Mouse (Mus musculus) c-Kit-positive CD71-negative TER-119-negative erythroid progenitor cells, embryonic 14.5 days (primary cell): ENCODE data around the gene Nup88.

Source experiments
- DNase-seq: peaks from one replicate; pipeline ENCODE4 v3.0.0-alpha.2; 2013; ENCODE audit warnings: low read depth

Nup88 gene

DNA sequence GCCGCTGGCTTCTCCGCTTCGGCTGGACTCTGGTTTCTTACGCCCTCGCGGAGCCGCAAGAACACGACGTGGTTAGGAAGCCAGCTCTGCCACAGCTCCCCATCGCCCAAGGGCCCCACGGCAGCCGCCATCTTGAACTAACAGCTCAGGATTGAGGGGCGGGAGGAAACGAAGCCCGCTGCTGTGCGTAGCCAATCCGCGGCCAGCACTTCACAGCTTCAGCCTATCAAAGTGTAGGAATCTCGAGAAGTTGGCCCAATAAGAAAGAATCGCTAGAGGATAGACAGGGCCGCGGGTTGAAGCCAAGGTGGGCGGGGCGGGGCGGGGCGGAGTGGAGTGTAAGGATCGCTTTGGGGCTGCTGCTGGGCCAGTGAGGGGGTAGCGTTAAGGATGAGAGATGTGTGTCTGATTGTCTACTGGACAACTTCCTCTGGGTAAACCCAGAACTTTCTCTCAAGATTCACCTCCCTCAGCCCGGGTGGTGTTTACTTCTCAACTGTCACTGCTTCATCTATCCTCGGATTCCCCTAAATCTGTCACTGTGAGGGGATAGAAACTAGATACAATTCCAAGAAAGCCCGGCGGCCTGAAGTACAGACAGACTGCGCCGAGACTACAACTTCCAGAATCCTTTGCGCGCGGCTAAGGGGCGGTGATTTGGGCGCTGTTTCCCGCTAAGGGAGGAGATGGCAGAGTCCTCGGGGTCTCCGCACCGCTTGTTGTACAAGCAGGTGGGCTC lies at the start of gene Nup88, which contains the start of gene Rpain:
Gene Nup88, minus strand, starts transcription at position 153 of the 739 bp plus-strand sequence.
Gene Rpain, plus strand, starts transcription at position 393 of the 739 bp plus-strand sequence.
- peak; percentile 90 for DNase-seq

DNA sequence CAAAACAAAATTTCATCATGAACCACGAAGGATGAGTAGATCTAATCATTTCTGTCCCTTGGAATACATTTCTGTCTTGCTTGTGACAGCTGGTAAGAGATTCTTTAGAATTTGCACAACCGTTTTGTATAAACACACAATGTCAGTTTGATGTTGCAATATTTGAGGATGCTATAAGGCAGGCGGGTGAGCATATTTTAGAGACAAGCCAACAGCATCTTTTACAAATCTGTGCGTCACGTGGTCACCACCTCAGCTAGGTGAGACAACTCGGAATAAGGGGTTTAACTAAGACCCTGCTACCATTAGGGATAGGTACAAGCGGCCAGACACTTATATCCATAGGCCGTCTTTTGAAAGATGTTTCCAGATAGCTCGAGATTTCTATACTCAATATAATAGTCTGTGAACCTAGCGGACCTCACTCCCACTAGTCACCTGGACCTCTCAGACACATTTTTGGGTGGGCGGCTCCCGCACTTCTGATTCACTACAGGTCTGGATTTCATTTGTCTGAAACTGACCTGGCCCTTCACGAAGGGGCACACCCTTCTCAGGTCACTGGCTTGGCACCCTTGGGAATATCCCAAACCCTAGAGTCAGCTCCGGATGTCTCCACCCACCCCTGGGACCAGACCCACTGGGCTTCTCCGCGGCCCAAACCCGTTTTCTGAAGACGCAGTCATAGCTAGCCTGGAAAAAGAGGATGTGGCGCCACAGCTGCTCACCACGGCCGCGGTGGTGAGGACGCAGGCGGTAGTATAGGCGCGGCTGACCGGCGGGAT lies 48.8 kb upstream of the Nup88 start:
- DNase-seq: no peak

DNA sequence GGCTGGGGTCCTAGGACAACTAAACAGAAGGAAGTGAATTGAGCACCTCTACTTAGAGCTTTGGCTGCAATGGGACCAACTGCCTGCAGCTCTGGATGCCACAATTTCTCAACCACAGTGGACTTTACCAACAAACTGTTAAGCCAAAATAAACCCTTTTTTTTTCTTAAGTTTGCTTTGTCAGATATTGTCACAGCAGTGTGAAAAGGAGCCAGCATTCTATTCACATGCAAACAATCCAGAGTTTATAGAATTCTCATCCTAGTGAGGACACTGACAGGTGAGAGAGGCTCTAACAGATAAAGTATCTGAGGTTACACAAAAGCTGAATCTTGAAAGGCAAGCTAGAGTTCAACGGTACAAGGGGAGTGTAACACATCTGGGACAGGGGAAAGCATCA lies 47.3 kb upstream of the Nup88 start:
- DNase-seq: no peak

DNA sequence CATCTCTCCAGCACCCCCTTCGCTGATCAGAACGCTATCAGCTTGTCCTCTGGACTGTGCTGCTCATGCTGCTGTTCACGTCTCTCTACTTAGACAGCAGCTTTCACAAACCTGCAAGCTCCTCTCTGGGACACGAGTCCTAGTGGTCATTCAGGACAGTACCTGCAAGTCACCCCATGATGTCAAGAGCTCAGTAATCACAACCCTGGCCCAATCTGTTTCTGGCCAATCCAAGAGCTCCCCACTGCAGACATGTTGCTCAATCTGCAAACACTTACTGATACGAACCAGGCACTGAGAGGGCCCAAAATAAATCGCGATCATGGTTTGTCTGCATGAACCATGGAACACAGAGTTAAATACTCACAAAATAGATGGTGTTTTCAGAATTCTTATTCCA lies 43.0 kb upstream of the Nup88 start:
- no peak for DNase-seq

DNA sequence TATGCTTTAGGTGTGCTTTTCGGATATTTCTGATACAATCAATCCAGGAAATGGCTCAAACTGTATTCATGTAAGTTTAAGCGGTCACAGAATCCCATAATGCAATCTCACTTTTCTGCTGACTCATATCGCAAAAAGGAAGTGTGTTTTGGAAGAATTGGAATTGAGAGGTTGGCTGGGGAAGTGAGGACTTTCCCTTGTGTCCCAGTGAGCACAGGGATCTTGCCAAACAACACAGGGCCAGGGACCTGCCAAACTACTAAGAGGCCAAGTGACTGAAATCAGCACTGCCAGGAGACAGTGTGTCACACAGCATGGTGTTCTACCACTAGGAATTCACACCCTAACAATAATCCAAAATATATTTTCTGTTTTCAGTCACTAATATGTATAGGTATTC lies 38.5 kb upstream of the Nup88 start:
- no peak for DNase-seq

DNA sequence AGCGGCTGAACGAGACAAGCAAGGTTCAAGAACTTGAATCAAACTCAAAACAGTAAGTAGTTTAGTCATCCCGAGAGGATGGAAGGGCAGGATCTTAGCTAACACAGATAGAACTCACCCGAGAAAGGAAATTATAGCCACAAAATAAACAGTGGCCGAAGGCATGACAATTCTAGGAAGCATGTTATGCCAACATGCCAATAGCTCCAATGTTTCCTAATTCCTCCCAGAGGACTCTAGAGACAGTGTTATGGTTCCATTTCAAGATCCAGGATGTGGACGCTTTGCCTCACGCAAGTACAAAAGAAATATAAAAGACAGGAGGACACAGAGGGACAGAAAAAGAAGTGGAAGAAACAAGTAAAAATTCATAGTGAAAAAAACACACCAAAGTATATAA lies 38.1 kb upstream of the Nup88 start:
- no peak for DNase-seq

DNA sequence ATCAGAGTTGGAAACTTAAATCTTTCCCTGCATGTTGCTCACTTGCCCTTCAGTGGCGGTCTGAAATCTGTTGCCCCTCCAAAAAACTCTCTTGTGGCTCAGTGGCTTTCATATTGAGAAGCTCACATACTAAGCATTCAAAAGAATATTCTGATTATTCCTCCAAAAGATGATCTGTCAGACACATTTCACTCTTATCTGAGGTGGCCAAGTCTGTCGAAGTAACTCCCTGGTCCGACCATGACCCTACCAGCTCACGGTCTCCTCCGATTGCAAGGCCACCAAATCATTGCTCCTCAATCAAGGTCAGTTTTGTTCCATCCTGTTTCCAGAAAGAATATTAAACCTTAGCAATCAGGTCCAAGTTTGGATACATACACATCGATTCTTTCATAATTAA lies 37.3 kb upstream of the Nup88 start:
- no peak for DNase-seq

DNA sequence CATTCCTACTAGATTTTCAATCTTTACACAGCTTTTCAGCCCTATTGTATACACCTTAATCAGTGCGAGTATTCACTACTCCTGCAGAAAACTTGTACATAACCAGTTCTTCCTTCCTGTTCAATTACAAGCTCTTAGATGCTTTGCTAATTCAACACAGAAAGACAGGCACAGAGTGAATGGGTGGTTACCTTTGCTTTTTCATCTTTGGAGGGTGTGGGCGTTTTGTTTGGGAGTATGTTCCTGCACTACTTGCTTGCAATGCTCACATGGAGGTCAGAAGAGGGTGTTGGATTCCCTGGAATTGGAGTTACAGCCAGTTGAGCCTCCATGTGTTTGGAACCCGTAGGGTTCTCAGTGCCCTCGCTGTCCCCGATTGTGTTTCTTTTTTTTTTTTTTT lies 35.3 kb upstream of the Nup88 start:
- DNase-seq: no peak

DNA sequence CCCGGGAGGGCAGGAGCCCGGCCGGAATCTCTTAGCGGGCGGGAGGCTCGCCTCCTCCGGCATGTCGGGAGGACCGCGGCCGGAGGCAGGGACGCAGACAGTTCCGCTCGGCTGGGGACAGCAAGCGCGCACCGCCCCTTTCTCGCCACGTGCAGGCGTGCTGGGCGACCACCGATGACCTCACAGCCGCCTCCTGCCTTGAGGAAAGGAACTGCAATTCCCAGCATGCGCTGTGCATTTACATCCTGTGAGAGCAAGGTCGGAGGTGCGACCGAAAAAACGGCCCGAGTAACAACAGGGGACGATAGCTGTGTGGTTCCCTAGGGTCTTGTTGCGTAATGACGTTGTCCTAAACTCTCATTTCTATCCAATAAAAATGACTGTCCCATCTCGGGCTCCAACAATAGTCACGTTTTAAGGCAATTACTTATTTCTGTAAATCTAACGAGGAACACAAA lies 34.6 kb upstream of the Nup88 start, which contains the start of gene Dhx33:
Gene Dhx33, minus strand, starts transcription at position 122 of the 458 bp plus-strand sequence.
- DNase-seq: peak; percentile 96

DNA sequence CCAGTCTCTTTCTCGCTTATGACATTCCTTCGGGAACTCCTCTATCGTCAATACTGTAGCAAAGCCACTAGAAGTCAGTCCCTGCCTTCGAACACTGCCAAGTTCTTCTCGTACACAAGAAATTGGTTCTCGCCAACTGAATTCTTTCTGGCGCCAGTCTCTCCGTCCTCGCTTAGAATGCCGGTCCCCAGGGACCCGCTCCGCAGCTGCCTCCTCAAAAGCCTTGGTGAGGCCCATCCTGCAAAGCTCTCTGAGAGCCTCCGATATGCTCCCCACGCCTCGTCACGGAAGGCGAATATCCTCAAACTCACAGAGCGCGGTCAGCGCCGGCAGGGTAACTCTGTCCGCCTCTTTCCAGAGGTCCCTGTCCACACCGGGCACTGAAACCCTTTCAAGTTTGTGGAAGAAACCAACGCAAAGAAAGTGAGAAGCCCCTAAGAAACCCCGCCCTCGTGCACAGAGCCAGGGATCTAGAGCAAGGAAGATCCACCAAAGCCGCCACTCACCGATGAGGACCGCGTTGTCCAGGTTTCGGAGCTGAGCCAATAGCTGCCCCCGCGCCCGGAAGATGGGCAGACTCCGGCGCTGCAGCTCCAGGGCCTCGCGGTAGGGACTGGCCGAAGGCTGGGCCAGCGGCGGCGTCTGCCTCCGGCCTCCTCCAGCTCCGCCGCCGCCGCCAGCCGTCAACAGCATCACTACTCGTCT lies 34.0 kb upstream of the Nup88 start:
- peak; percentile 45 for DNase-seq

DNA sequence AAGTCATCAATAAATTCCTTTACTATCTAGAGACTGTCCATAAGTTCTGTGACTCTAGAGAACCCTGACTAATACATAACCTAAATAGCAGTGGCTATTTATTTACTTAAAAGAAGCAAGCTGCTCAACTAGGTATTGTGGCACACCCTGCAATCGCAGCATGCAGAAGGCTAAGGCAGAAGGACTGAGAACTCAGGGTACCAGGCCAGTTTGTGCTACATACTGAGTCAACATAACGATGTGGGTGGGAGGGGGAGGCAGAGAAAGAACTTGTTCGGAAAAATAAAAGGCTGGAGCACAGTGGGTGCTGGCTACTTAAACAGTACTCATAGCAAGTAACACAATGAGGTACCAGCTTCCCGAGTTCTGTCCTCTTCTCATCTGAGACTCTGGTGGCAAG lies 31.4 kb upstream of the Nup88 start:
- DNase-seq: no peak

DNA sequence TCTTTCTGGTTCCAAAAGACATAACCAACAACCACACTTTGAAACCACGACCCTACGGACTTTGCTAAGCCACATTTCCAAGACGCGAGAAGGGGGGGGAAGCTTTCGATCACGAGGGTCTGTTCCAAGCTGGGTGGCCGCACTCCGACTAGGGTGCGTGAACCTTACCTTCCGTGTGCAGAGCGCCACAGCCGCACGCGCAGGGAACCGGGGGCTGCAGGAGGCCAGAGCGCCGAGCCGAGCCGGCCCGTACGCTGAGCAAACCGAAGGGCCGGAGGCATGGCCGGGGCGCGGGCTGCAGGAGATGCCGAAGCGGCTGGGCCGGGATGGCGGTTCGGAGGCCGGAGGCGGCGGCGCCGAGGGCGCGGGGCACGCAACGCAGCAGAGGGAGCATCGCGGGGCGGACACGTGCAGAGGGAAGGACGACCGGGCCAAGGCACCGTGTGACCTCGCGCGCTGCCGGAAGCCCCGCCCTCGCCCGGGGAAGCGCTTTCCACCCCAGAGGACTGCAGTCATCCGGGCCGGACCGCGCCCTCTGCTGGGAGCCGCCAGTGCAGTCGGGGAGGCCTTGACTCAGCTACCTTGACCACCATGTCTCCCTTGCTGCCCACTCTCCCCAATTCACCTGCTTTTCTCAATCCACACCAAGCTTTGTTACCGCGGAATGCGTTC lies 12.9 kb upstream of the Nup88 start, which contains the start of gene C1qbp:
Gene C1qbp, minus strand, starts transcription at position 470 of the 672 bp plus-strand sequence.
- peak; percentile 82 for DNase-seq

DNA sequence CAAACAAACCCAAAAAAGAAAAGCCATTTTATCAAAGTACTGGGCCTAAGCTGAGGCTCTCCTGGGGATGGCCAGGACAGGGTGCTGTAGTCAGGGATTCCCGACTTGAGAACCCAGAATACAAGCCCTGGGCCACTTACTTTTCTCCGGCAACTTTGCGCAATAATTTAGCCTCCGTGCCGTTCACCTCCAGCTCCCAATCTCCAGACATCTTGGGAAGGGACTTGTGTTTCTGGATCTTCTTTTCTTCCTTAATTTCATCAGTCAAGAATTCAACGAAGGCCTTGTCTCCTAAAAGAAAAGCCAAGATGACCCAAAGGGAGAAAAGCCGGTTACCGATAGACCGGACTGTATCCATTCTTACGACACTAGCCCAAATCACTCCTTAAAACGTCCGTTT lies 12.3 kb upstream of the Nup88 start:
- no peak for DNase-seq

DNA sequence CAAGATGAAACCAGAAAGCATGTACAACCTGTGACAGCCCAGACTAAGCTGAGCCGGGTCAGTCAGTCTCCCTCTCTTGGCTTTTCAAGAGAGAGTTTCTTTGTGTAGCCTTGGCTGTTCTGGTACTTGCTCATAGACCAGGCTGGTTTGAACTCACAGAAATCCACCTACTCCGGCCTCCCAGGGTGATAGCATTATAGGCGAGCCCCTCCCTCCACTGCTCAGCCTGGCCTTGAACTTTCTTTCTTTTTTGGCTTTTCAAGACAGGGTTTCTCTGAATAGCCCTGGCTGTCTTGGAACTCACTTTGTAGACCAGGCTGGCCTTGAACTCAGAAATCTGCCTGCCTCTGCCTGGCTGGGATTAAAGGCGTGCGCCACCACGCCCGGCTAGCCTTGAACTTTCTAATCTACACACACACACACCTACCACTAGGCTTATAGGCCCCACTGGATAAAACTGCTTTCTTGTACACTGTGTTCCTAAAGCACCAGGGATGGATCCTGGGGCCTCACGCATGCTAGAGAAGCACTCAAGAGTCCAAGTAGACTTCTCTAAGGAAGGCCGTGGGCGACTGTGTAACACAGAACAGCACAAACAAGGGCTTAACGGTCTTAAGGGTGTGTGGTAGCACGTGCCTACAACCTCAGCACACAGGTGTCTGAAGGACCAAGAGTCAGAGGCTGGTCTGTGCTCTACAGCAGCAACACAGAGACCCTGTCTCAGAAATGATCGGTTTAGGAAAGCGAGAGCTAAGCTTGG lies 11.2 kb upstream of the Nup88 start:
- no peak for DNase-seq

DNA sequence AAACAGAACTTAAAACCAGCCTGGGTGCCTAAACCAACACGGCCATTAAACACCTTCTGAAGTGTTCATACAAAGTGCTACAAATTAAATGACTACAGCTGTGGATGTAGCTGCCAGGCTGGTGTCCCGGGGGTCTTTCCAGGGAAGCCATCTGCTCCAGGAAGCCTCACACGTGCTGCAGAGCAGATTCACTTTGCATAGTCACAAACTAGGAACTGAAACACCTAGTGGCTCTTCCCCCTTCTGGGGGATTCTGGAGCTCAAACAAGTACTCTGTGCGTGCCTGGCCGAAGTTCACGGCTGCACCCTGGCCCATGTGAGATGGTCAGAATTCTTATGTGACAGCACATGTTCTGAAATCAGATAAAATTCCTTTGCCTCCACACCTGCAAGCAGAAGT lies 10.5 kb upstream of the Nup88 start:
- no peak for DNase-seq

DNA sequence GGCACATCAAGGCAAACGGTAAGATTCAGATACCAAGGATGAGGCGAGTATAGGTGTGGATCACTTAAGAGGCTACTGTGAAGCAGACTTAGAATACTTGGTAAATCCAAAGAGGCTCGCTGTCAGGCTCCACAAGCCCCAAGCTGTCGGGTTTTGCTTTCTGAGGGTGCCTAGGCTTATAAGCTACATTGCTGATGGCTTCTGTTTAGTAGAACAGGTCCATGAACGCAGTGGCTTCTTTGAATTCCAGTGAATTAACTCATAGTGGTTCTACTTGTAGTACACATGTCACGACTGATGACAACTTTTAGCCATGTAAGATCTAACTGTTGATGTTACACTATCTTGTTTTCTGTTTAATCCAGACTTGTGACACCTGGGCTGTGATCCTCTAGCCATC lies 7.5 kb upstream of the Nup88 start:
- DNase-seq: no peak

DNA sequence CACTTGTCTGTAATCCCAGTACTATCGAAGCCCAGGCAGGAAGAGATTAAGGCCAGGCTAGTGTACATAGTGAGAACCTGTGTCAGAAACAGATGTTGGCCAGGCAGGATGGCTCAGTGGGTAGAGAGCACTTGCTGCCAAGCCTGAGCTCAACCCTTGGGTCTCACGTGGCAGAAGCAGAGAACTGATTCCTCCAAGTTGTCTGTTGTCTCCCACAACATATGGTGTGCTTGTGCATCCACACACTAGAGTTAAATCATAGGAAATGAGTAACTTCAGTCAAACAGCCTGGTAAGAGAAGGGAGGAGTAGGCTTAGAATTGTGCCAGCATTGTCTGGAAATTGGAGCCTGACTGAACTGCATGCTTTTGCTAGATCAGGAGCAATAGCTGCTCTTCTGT lies 5.4 kb upstream of the Nup88 start:
- no peak for DNase-seq

DNA sequence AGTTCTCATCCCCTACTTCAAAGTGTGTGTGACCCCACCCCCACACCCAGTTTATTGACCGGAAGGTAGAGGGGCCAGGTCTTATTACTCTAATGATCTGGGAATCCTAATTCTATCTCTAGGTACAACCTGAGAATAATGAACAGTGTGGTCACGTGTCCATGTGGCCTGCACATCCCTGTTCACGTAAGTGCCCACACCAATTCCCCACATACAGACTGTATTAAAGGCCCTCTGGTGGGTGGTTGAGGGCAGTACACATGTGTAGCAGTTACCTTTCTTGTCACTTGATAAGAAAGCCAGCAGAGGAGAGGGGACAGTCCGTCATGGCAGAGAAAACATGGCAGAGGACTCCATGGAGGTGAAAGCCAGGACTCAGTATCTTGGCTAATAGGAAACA lies 4.2 kb upstream of the Nup88 start:
- no peak for DNase-seq

DNA sequence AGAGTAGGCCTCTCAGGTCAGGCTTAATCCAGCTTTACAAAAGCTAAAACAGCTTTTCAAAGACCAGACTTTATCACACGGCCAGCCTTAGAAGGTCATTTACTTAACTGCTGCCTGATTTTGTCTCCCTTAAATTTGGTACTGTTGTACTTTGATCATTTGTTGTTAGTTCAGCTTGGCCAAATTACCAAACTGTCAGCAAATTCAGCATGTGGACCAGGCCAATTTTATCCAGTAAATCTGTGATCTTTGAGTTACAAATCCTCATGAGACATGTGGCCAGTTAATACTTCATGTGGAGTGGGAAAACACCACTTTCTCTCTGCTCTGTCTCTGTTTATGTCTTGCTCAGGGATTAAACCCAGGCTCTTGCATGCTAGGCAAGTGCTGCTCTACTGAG lies 2.8 kb upstream of the Nup88 start:
- DNase-seq: no peak

DNA sequence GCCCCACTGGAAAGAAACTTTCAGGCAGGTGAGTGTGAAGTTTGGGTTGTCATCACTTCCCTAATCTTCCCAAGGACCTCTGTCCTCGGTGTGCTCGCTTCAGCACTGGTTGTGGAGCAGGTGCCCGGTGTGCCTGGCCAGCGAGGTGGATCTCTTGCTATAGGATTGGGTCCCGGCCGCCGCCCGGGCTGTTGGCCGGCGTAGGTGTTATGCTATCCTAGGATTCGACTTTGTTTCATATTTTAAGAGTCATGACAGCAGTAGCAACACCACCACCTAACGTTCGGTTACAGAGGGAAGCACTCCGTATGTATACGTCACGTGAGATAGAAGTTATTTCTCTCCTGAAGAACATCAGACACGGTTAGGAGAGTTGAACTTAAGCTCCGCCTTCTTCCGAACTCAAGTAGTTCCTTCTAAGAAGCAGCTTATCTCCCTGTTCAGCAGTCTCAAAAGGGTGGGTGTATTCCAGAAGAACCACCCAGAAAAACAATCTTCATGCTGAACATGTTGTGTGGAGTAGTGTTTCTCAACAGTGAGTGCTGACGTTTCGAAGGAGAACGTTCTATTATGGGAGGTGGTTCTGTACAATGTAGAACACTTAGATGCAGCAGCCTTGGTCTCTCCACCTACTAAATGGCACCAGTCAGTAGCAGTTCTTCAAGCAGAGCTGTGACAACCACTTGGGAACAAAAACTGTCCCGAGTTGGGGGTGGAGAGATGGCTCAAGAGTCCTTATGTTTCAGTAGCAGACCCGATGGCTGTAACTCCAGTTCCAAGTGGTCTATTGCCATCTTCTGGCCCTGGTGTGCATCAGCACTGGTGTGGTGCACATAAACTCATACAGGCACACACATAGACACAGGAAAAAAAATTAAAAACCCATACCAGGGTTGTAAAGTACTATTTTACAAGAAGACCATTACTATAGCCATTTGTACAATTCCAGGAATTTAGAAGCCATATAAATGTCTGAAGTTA lies 1.1 kb upstream of the Nup88 start:
- DNase-seq: peak; percentile 53
